Mouse (Mus musculus): ENCODE data around the gene Vps51.

- TF ChIP-seq TAL1 (IDR thresholded peaks at IDR 0.05; ENCODE audit: low read length), result no peak
- no peak for TF ChIP-seq GATA1 (IDR thresholded peaks at IDR 0.05; ENCODE audit: low read length)
Observed at GRCm38 (mm10) chr19:6046294-6047153, 30.5 kb downstream of the Vps51 start, which contains the start of gene Syvn1.

Data from erythroblast, embryonic 14.5 days (primary cell).